Mouse (Mus musculus): ENCODE measurements around the gene Folr2.

Folr2 gene

DNA sequence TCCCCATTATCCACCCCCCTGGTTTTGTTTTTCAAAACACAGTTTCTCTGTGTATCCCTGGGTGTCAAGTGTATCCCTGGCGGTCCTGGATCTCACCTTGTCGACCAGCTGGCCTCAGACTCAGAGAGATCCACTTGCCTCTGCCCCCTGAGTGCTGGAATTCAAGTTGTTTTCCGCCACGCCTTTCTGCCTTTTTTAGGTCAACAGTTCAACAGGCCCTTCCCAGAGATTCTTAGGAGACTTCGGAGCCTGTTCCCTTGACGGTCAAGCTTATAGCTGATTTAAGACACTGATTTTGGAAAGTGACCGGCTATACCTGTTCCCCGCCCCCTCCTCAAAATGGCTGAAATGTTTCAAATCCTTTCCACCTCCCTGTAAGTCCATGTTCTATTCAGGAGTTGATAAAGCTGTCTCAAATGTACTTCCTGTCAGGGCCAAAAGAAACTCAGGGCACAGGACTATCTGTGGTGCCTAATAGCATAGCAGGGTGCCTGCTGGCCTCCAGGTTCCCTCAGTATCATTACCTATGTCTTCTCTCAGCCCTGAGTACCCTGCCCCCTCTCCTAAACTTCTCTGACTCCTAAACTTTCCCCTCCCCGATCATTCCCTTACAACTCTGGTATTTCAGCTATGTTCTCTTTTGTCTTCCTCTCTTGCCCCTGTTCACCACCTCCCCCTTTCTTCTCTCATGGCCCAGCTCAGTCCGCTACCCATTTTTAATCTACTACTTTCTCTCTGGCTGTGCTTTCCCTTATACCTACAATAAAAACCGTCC, 9.7 kb upstream of the Folr2 start:
- DNase-seq = no peak

DNA sequence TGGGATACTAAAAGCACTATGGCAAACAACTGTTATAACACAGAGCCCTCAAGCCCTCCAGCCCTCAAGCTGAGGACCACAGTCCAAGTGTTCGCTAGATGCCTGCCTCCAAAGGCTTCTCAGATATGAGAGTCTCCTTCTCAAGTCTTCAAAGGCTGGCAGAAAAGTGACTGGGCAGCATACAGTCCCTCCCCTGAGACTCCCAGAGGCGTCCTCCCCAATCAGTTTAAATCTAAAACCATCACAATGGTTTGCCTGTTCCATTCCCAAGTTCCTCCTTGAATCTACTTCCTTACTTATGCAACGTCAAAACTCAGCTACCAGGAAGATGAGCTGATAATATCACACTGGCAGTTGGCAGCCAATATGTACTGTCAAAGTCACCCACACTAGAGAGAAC, 6.4 kb upstream of the Folr2 start, which contains the start of gene Anapc15:
Gene Anapc15, plus strand, starts transcription at position 301 of the 400 bp plus-strand sequence.
- no peak for DNase-seq

GRCm38 (mm10) chr7:101862291-101862690, 5.3 kb upstream of the Folr2 start:
- DNase-seq = no peak

DNA sequence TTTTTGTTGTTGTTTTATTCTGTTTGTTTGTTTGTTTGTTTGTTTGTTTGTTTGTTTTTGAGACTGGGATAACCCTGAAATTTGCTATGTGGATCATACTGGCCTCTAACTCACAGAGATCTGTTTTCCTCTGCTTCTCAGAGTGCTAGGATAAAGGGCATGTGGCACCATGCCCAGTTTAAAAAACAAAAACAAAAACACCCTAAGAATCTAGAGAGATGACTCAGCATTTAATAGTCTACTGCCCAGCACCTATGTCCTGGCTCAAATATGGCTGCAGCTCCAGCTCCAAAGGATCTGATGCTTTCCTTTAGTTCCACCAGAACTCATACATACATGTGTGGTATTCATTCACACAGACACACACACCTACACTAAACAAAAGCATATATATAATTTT, 4.0 kb upstream of the Folr2 start:
- DNase-seq = no peak

DNA sequence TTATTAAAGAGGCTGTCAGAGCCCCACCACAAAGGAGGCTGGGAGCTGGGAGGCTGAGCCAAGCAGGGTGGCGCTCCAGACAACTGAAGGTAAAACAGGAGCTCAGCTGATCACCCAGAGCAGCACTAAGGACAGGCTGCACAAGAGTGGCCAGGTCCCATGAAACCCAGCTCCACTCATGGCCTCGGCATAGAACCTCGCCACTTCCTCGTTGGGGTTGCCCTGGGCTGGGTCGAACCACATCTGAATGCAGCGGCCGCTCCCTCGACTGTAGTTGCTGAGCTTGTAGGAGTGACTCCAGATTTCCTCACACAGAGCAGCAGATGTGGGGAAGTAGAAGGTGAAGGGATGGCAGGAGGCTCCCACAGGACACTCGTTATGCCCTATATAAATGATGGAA, 1.4 kb upstream of the Folr2 start:
- DNase-seq = no peak

DNA sequence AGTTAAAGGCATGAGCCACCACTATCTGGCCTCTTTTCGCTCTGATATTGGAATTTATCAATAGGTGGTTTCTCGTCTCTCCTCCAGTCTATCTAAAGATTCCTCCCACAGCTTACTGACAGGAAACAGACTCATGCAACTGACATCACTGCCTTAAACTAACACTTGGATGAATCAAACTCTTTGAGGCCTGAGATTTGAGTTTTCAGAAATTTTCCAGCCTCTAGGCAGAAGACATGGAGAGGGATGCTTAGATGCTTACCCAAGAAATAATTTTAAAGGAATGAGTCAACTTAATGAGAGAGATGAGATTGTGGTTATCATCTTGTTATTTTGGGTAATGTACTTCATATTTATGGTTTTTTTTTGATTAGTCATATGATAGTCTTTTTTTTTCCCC, 3.2 kb downstream of the Folr2 start:
- DNase-seq = no peak

DNA sequence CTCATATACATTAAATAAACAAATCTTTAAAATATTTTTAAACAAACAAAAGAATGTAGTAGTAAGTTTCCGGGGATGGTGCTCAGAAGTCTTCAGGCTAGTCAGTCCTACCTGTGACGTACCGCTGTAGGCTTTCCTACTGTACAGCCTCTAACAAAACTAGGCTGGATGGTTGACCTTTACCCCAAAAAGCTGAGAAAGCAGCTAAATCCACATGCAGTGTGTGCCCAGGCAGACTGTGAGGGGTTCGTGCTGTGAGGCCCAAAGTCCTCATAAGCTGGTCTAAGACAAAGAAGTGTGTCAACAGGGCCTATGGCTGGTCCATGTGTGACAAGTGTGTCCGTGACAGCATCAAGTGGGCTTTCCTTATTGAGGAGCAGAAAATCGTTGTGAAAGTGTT, 4.1 kb downstream of the Folr2 start:
- DNase-seq = no peak

DNA sequence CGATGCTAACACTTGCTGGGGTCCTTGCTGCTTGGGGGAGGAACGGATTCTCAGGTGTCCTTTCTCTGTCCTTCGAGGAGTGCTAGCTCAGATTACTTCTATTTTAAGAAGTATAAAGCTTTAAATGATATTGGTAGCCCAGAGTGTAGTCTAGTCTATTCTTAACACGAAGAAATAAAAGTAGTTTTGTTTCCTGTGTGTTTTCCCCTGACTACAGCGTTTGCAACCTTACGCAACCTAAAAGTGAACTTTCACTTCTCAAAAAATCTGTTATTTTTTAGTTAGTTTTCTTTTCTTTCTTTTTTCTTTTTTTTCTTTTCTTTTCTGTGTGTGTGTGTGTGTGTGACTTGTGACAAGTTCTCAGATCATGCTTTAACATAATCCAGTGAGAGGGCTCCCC, 5.3 kb downstream of the Folr2 start:
- DNase-seq = no peak

DNA sequence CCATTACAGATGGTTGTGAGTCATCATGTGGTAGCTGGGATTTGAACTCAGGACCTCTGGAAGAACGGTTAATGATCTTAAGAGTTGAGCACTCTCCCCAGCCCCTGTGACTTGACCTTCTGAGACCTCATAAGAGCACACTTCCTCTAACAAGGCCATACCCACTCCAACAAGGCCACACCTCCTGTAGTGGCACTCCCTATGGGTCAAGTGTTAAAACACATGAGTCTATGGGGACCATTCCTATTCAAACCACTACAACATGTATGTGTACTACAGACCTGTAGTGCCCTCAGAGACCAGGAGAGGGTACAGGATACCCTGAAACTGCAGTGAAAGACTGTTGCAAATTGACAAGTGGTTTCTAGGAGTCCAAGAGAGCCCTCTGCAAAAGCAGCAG, 9.1 kb downstream of the Folr2 start:
- no peak for DNase-seq

- DNase-seq = no peak
These were observed 12.8 kb downstream of the Folr2 start for GRCm38 (mm10) chr7:101844186-101844585.

DNA sequence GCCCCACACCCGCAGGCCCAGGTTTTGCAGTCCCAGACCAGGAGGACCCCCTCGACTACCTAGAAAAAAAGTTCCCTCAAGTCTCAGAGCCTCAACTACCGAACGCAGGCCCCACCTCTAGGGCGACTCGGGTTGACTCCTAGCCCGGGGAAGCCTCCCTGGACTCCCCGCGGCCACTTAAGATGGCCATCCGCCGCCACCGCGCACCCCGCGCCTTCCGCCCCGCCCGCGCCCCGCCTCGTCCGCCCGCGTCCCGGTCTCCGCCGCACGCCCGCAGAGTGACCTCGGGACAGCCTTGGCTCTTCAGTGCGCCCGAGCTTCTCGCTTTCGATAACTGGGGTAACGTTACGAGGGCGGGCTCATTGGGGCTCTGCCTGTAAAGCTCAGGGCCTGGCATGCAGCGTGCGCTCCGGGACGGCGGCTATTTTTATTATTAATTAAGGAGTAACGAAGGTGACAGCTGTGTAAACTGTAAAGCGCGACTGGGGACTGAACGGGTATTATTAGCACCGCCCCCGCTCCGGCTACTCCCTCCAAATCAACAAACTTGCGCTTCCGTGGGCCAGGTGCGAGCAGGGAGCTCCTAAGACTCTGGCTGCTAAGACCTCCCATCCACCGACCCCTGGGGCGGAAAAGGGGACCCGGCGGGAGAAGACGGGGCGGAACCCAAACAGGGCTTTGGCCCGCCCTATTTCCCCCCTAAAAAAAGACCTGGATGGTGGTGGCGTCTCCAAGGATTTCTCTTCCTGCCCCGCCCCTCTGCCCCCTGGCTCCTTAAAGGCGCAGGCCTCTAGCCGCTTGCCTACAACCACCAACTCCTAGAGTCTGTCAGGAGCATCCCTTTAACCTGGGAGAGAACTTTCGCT, 19.2 kb downstream of the Folr2 start, which contains the start of gene Inppl1:
Gene Inppl1, minus strand, starts transcription at position 624 of the 866 bp plus-strand sequence.
- DNase-seq = peak in 1 of 2 experiments; percentile 25

DNA sequence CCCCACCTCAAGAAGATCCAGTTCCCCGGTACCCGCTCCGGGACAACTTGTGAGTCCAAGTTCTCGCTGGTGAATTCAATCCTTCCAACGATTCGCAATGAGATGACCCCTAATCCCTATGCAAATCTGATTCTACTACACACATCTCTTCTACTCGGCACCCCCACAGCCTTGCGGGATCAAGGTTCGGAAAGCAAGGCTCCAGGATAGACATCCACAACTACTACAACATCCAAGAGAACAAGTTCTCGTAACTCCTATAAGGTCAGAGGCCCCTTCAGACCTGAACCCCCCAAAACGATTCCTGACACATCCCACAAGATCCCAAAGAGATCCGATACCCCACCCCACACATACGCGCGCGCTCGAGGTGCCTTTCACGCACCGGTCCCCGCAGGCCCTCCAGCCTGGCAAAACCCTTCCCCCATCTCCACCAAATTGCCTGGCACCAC, 19.8 kb downstream of the Folr2 start:
- DNase-seq = no peak

DNA sequence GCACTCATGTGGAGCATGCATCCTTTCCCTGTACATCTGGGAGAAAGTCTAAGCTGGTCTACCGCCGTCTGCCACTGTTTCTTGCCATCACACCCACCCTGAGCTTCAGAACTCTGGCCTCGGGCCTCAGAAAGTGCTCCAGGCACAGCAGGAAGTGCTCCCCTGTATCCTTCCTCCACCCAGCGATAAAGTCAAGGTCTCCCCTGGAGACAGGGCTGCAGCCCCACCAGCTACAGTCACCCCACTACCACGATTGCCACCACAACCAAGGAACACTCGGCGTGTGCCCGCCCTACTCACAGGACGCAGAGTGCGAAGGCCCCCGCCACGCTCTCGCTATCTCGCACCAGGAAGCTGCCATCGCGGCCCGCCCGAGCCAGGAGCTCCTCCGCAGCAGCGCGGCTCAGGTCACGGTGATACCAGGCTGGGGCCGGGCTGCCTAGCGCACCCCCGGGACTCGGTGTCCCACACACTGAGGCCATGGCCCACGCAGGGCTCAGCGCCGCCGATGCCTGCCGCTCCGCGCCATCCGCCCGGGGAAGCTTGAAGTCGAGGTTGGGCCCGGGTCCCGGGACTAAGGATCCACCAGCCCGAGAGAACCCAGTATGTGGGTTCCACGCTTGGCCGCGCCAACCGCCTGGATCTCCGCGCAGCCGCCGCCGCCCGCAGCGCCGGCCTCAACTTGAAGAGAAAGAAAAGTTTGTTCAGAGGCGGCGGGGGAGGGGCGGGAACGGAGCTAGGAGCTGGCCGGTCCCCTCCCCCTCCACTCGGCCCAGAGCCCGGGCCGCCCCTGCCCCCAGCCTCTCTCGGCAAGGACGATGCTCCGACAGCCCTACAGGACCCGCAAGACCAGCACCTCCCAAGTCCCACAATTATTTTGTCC, 20.5 kb downstream of the Folr2 start:
- DNase-seq = peak; percentile 32 to 40

GRCm38 (mm10) chr7:101835457-101836109, 21.4 kb downstream of the Folr2 start:
- DNase-seq = no peak

GRCm38 (mm10) chr7:101834903-101835302, 22.1 kb downstream of the Folr2 start:
- DNase-seq = no peak

DNA sequence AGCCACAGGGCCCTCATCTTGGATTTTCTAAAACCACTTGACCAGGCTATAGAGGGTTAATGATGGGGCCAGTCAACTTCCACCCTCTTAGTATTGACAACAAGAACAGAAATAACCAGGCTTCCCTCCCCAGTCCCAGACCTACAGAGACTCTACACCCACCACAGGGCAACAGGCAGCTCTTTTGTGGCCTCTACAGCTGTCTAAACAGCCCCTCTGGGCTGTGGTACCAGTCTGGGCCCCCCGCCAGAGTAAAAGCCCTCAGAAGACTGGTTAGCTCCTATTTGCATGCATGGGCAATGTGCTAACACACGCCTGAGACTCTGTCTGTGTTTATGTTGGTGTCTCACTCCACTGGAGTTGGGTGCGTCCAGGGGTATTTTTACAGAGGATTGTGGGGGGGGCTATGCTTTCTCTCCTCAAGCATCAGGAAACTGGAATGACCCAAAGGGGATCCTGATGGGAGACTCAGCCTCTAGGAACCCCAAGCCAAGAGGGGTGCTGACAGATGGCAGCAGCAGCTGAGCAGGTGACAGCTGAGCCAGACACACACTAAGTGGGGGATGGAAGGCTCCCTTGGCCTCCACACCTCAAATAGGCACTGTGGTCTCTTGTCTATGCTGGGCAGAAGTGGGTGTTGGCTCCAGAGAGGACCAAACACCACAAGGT, 22.9 kb downstream of the Folr2 start:
- DNase-seq = no peak

DNA sequence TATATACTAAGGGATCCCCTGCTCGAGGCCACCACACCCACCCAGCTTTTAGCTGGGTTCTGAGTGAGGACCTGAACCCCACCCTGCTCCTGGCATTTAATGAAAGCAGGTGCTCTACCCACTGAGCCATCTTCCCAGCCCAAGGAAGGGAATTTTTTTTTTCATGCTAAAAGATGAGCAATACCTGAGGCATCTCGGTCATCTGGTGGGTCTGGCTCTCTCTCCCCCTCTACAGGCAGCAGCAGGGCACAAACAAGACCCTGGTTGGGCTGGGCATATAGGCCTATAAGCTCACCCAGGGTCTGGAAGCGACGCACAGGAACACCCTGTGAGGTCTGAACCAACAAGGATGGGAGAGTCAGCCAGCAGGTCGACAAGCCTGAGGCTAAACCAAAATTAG, 23.6 kb downstream of the Folr2 start:
- DNase-seq = no peak

DNA sequence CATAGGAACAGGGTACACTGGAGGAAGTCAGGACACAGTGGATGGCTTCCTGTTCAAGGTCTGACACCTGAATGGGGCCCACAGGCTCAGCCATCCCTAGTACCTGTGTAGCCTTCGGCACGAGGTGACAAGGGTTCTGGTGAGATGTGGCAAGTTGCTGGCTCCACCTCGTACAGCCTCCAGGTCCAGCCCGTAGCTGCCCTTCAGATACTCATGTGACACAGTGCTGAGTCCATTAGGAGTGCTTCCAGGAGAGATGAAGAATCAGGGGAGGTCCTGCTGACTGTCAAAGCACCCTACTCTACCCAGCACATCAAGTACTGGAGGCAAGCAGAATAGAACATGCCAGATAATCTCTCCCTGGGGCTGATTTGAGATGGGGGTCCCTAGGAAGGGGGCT, 24.6 kb downstream of the Folr2 start:
- DNase-seq = no peak

GRCm38 (mm10) chr7:101831437-101831836, 25.6 kb downstream of the Folr2 start:
- no peak for DNase-seq

DNA sequence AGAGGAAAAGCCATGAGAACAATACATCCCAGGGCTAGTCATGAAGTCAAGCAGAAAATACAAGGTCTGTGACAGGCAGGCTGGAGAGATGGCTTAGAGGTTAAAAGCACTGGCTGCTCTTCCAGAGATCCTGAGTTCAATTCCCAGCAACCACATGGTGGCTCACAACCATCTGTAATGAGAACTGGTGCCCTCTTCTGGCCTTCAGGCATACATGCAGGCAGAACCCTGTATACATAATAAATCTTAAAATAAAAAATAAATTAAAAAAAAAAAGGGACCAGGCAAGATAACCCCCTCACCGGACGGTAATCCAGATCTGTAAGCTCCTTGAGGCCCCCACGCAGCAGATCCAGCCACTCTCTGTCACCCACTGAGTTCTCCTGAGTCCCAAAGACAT, 26.6 kb downstream of the Folr2 start:
- no peak for DNase-seq

- DNase-seq = no peak
These were observed 33.0 kb downstream of the Folr2 start for GRCm38 (mm10) chr7:101823758-101824630.

Data from thymus, adult 18-20 months (tissue).